Mouse (Mus musculus) midbrain, postnatal 0 days (tissue): ENCODE results near the gene Fam151a. TPM values are rescaled to one million over a fixed set of nuclear protein-coding genes. Genes with fewer than 3 reads are reported as not detected.
A peak's percentile ranks its signal among the peaks of the same experiment; 100 is the strongest.
"Not testable (repeated sequence)": the region's sequence is repeated elsewhere in the genome, so short reads cannot be mapped to it uniquely, and the experiment has no call there.

Experiments
- ATAC-seq: fragments of 200-750 bp; cut with Nextera tagmentation; 2 replicates; pipeline ENCODE4 v1.8.0; 2017; ENCODE audit warnings: moderate number of reproducible peaks, mild to moderate bottlenecking, moderate TSS enrichment, moderate library complexity; ENCODE audit not compliant: low FRiP score
- DNase-seq: peaks from one replicate; pipeline ENCODE4 v3.0.0-alpha.2; 2015; ENCODE audit warnings: low spot score
- H3K27ac ChIP-seq: fragments of 300-500 bp; sonication (generic); 2 replicates; pipeline ENCODE4 v1.5.1; 2014; ENCODE audit warnings: low read depth, mild to moderate bottlenecking, low read length, mixed read lengths
- H3K27me3 ChIP-seq: fragments of 300-500 bp; sonication (generic); 2 replicates; pipeline ENCODE4 v1.6.1; 2014; ENCODE audit warnings: low read length, control low read depth, mixed read lengths; ENCODE audit not compliant: insufficient read depth
- H3K36me3 ChIP-seq: fragments of 300-500 bp; sonication (generic); 2 replicates; pipeline ENCODE4 v1.6.1; 2014; ENCODE audit warnings: low read length, control low read depth, mixed read lengths; ENCODE audit not compliant: insufficient read depth
- H3K4me1 ChIP-seq: fragments of 300-500 bp; sonication (generic); 2 replicates; pipeline ENCODE4 v1.6.1; 2014; ENCODE audit warnings: mild to moderate bottlenecking, control low read depth, antibody characterized with exemption, low read length, mixed read lengths; ENCODE audit not compliant: insufficient read depth
- H3K4me2 ChIP-seq: fragments of 300-500 bp; sonication (generic); 2 replicates; pipeline ENCODE4 v1.6.1; 2014; ENCODE audit warnings: low read depth, mild to moderate bottlenecking, low read length, mixed read lengths; ENCODE audit not compliant: poor library complexity, severe bottlenecking
- H3K4me3 ChIP-seq: fragments of 300-500 bp; sonication (generic); 2 replicates; pipeline ENCODE4 v1.5.1; 2014; ENCODE audit warnings: low read depth, mild to moderate bottlenecking, low read length, moderate library complexity
- H3K9ac ChIP-seq: fragments of 300-500 bp; sonication (generic); replicated peaks from 2 replicates; pipeline ENCODE4 v1.6.1; 2014; ENCODE audit warnings: mild to moderate bottlenecking, low read length, moderate library complexity, mixed read lengths; ENCODE audit not compliant: poor library complexity, severe bottlenecking
- H3K9me3 ChIP-seq: fragments of 300-500 bp; sonication (generic); 2 replicates; pipeline ENCODE4 v1.6.1; 2016; ENCODE audit warnings: low read length, control low read depth
- CTCF ChIP-seq: IDR thresholded peaks from 2 replicates; pipeline ENCODE4 v1.5.1; 2016; ENCODE audit warnings: antibody characterized with exemption, mild to moderate bottlenecking
- WGBS: fragments of 180-500 bp; shearing (Covaris S2); extraction: QIAGEN DNeasy Blood & Tissue Kit; methylation state at CpG from one replicate; pipeline ENCODE4 v1.1.7; 2014; 5-methylcytosine and 5-hydroxymethylcytosine counted together
- polyA plus RNA-seq: library from polyadenylated mRNA; unstranded; fragments of >200 nt; fragmentation: Nextera tagmentation; extraction: Ambion mirVana; gene quantifications from 2 replicates; pipeline ENCODE4 v1.2.1, GENCODE M21; 2015
- total RNA-seq: library from RNA; depleted of rRNA; stranded (reverse); fragments of >200 nt; gene quantifications from 2 replicates; pipeline ENCODE4 v1.2.3, GENCODE M21; 2014

Gene Fam151a
- total and polyA plus RNA-seq, 2 experiments from 2014 or later, result not detected

DNA sequence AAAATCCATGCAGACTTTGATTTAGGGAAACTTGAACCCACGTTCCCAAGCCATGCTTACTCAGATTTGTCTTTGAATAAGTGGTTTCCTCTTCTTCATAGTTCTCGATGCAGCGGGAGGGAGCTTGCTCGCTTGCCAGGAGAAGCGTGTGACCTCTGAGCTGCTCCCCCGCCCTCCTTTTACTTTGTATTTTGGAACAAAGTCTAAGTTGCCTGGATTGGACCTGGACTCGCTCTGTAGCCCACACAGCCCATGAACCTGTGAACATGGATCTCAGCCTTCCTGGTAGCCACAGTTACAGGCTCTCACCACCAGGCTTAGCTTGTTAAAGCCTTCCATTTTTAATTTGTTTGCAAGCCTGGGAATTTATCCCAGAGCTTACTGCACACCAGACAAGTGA lies 2.9 kb upstream of the Fam151a start, which contains the start of gene Mroh7:
Gene Mroh7 (minus strand): TSS at position 112 of the 400 bp plus-strand sequence.
- Histone ChIP-seq H3K27ac (no peak within 1 kb of the TSS), H3K4me3 (no peak within 1 kb of the TSS), H3K4me2 (no peak within 1 kb of the TSS), H3K27me3 (no peaks in the 10 kb centered on the region), H3K36me3 (no peaks in the 10 kb centered on the region), H3K9ac (no peak within 1 kb of the TSS), H3K9me3 (no peaks in the 10 kb centered on the region), H3K4me1 (no peaks in the 10 kb centered on the region)
- WGBS, result 82% methylated on average over 7 of the region's 7 CpGs
- ATAC-seq, result no peak
- no peak for DNase-seq
- no peak for TF ChIP-seq CTCF

DNA sequence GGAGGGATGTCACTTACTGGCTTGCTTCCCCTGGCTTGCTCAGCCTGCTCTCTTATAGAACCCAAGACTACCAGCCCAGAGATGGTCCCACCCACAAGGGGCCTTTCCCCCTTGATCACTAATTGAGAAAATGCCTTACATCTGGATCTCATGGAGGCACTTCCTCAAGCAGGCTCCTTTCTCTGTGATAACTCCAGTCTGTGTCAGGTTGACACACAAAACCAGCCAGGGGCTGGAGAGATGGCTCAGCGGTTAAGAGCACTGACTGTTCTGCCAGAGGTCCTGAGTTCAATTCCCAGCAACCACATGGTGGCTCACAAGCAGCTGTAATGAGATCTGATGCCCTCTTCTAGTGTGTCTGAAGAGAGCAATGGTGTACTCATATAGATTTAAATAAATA lies 3.2 kb downstream of the Fam151a start:
- not testable (repeated sequence) for H3K9me3 ChIP-seq

DNA sequence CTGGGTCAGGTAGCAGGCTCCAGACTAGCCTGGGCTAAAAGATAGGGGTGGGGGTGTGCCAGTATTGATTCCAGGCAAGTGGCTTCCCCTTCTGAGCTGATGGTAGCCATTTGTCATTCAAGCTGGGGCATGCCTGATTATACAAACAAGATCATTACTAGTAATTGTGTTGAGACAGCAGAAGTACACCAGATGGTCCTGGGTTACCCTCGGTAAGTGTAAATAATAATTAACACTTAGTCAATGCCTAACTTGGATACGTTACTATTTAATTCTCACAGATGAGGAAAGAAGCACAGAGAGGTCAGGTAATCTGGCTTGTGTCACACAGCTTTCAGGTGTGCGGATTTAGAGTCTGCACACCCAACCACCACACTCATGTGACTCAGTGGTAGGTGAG lies 4.2 kb downstream of the Fam151a start:
- no peak overlapping the region for H3K9ac ChIP-seq
- no peak overlapping the region for H3K27ac ChIP-seq
- no peak overlapping the region for H3K4me3 ChIP-seq
- no peaks in the 10 kb centered on the region for H3K36me3 ChIP-seq
- WGBS, result 76% methylated on average over 3 of the region's 3 CpGs
- no peak for TF ChIP-seq CTCF
- no peaks in the 10 kb centered on the region for H3K9me3 ChIP-seq
- no peaks in the 10 kb centered on the region for H3K4me1 ChIP-seq
- no peaks in the 10 kb centered on the region for H3K27me3 ChIP-seq
- no peak for DNase-seq
- ATAC-seq, result no peak
- H3K4me2 ChIP-seq, result no peak overlapping the region

More for the DNA sequence above, 3.2 kb downstream of the Fam151a start:
- not testable (repeated sequence) for H3K36me3 ChIP-seq, H3K9ac ChIP-seq, ATAC-seq, H3K4me3 ChIP-seq, DNase-seq, H3K27me3 ChIP-seq, H3K4me2 ChIP-seq, H3K27ac ChIP-seq, H3K4me1 ChIP-seq
- 82% methylated on average over 1 of the region's 1 CpGs for WGBS

DNA sequence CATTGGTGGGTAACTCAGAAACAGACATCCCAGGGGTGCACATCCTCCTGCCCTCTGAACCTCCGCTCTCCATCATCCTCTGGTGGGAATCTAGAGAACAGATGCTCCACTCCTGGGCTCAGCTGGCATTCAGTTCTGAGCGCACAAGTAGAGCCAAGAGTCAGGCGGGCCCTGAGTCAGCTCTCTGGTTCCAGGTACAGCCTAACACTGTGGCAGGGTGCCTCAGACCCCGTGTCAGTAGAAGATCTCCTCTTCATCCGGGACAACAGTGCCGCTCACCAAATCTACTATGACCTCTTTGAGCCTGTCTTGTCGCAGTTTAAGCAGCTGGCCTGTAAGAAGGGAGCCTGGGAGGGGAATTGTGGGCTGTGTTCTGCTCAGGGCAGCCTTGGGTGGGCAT lies 12.2 kb downstream of the Fam151a start:
- Histone ChIP-seq H3K36me3 (no peaks in the 10 kb centered on the region), H3K4me3 (no peak overlapping the region), H3K4me1 (peaks cover 12% of the 10 kb centered on the region; the same call in 1 of the 2 replicates), H3K9ac (no peak overlapping the region), H3K4me2 (no peak overlapping the region), H3K9me3 (no peaks in the 10 kb centered on the region), H3K27ac (no peak overlapping the region), H3K27me3 (no peaks in the 10 kb centered on the region)
- 84% methylated on average over 7 of the region's 7 CpGs for WGBS
- no peak for TF ChIP-seq CTCF
- no peak for ATAC-seq
- DNase-seq, result no peak

DNA sequence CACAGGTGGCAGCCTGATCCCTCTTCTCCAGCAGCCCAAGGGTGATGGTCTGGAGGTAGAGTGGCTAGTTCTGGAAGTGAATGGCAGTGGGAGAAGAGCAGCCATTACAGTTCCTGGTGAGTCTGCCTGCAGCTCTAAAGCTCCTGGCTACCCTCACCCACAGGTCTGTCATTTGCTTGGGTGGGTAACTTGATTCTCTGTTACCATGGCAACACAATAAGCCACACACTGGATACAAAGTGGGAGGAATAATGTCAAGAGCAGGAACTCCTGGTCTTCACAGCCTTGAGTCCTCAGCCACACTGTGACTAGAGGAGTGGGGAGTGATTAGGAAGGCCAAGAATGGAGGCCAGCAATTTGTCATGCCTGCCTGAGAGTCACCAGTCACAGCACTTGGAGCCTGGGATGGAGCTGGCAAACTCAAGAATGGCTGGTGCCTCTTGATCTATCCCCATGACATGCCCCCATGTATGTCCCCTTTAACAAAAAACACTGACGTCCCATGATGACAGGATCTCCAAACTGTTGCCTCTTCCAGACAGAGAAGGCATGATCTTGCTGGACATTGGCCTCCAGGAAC lies 13.4 kb downstream of the Fam151a start:
- no peak for ATAC-seq
- H3K27ac ChIP-seq, result peak overlapping the region; percentile 47; the same call in 1 of the 2 replicates
- H3K4me3 ChIP-seq, result no peak overlapping the region
- H3K4me2 ChIP-seq, result no peak overlapping the region
- no peak overlapping the region for H3K9ac ChIP-seq
- peaks cover 12% of the 10 kb centered on the region; the same call in 1 of the 2 replicates for H3K4me1 ChIP-seq
- peak; percentile 46 for DNase-seq
- 81% methylated on average over 1 of the region's 1 CpGs for WGBS
- H3K9me3 ChIP-seq, result no peaks in the 10 kb centered on the region
- no peaks in the 10 kb centered on the region for H3K27me3 ChIP-seq
- no peak for TF ChIP-seq CTCF
- no peaks in the 10 kb centered on the region for H3K36me3 ChIP-seq

DNA sequence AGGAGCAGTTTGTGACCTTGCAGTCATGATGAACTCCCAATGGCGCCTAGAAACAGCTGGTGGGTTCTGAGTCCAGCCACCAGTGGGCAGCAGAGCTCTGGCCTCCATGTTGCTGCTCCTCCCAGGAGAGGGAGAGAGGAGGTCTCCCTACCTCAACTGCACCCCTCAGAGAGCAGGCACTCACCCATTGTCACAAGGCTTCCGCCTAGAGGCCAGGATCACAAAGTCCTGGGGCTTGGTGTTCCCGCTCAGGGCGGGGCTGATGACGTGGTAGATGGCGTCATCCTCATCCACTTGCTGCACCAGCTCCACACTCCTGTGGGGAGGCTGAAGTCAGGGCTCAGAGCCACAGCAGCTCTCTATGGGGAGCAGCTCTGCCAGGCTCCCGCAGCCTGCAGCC lies 16.0 kb downstream of the Fam151a start:
- no peak overlapping the region for H3K27ac ChIP-seq
- ATAC-seq, result peak; percentile 87
- H3K4me2 ChIP-seq, result peak overlapping the region; percentile 28
- no peaks in the 10 kb centered on the region for H3K27me3 ChIP-seq
- H3K4me3 ChIP-seq, result peak overlapping the region; percentile 10; the same call in 1 of the 2 replicates
- no peaks in the 10 kb centered on the region for H3K36me3 ChIP-seq
- peaks cover 12% of the 10 kb centered on the region; the same call in 1 of the 2 replicates for H3K4me1 ChIP-seq
- H3K9me3 ChIP-seq, result no peaks in the 10 kb centered on the region
- DNase-seq, result peak; percentile 84
- TF ChIP-seq CTCF, result peak; percentile 94
- 0 out of 2 replicates have a peak overlapping the region, but pooled peaks have one; percentile 24 for H3K9ac ChIP-seq
- WGBS, result 2% methylated on average over 7 of the region's 7 CpGs
